Mouse (Mus musculus): ENCODE measurements around the gene Dmrtc1c1. TPM values are rescaled to one million over a fixed set of nuclear protein-coding genes. Genes with fewer than 3 reads are reported as not detected.
"Not testable (repeated sequence)": the region's sequence is repeated elsewhere in the genome, so short reads cannot be mapped to it uniquely, and the experiment has no call there.

Dmrtc1c1 gene
- polyA plus RNA-seq (2016; fragmentation: Nextera tagmentation; extraction: Ambion mirVana), result not detected in 2 replicates

DNA sequence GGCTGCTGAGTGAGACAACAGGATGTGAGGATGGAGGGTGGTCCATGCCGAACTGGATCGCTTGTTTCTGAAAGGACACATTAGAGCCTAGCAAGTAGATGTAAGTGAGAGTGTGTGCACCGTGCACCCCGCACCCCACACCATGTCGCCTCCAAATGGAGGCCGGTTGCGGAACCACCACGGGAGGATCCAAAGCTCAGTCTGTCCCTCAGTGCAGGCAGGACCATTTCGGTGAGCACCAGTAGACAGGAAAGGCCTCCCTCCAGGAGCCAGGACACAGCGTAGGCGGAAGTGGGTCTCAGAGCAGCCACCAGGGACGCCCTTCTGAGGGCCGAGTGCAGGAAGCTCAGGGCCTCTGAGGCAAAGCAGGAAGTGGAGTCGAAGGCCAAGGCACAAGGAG, at the start of gene Dmrtc1c1:
Dmrtc1c1 (plus strand) TSS at position 301 of the 400 bp plus-strand sequence.
- DNase-seq (ENCODE audit: extremely low spot score, low spot score); H3K36me3 ChIP-seq (replicated peaks); H3K9me3 ChIP-seq; H3K27ac ChIP-seq; H3K4me1 ChIP-seq; H3K4me3 ChIP-seq: not testable (repeated sequence)
- peaks cover 10% of the 10 kb centered on the region for H3K27me3 ChIP-seq (ENCODE audit: poor library complexity, severe bottlenecking)
- no CpG with 5 or more reads among the region's 14 CpGs for WGBS

DNA sequence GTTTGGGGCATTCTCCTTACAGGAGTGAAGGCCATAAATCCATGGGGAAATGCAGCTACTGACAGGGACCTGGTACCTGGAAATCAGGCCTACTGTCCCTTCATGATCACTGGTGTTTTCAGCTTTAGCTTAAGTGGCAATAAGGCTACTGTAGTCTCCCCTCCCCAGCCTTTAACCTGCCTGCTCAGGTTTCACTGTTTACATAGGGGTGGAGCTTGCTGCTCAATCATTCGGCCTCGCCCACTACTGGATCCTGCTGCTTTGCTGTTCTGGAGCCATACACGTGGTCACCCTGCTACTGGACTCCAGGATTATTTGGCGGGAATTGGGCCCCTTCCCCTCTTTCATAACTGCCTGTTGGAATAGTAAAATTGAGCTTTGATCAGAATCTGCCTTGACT, 36.9 kb upstream of the Dmrtc1c1 start:
- Histone ChIP-seq H3K4me3 (no peak overlapping the region), H3K36me3 (replicated peaks) (no peaks in the 10 kb centered on the region), H3K4me1 (no peaks in the 10 kb centered on the region), H3K9me3 (no peaks in the 10 kb centered on the region), H3K27me3 (ENCODE audit: poor library complexity, severe bottlenecking) (peaks cover 36% of the 10 kb centered on the region), H3K27ac (no peak overlapping the region)
- WGBS, result 57% methylated on average over 4 of the region's 4 CpGs
- DNase-seq (ENCODE audit: extremely low spot score, low spot score), result no peak

DNA sequence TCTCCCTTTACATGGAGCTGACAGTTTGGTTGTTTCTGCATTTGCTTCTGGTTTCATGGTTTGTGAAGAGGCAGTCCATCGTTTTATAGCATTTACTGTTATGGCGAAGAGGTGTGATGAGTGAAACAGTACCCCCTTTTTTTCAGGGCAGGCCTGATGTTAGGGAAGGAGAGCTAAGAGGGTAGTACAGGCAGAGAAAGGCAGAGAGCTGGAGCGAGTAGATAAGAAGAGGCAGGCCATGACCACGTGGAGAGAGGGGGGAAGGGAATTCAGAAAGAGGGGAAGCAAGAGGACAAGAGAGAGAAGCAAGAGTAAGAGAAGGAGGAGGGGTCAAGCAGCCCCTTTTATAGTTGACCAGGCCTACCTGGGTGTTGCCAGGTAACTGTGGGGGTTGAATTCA, 9.5 kb downstream of the Dmrtc1c1 start:
- WGBS, result 71% methylated on average over 4 of the region's 4 CpGs
- Histone ChIP-seq H3K27ac (no peak overlapping the region), H3K36me3 (replicated peaks) (no peaks in the 10 kb centered on the region), H3K9me3 (no peaks in the 10 kb centered on the region), H3K4me3 (no peak overlapping the region), H3K27me3 (ENCODE audit: poor library complexity, severe bottlenecking) (peaks cover 38% of the 10 kb centered on the region), H3K4me1 (no peaks in the 10 kb centered on the region)
- DNase-seq (ENCODE audit: extremely low spot score, low spot score), result no peak

DNA sequence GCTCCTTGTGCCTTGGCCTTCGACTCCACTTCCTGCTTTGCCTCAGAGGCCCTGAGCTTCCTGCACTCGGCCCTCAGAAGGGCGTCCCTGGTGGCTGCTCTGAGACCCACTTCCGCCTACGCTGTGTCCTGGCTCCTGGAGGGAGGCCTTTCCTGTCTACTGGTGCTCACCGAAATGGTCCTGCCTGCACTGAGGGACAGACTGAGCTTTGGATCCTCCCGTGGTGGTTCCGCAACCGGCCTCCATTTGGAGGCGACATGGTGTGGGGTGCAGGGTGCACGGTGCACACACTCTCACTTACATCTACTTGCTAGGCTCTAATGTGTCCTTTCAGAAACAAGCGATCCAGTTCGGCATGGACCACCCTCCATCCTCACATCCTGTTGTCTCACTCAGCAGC, 51.8 kb downstream of the Dmrtc1c1 start, which contains the start of gene Dmrtc1c2:
Dmrtc1c2 (minus strand) TSS at position 101 of the 400 bp plus-strand sequence.
- not testable (repeated sequence) for H3K4me3 ChIP-seq; H3K27me3 ChIP-seq (ENCODE audit: poor library complexity, severe bottlenecking); H3K27ac ChIP-seq; H3K36me3 ChIP-seq (replicated peaks); DNase-seq (ENCODE audit: extremely low spot score, low spot score); H3K4me1 ChIP-seq; H3K9me3 ChIP-seq
- no CpG with 5 or more reads among the region's 13 CpGs for WGBS

Other genes starting within 250 kb of the Dmrtc1c1 start
- 6.4 and 7.2 TPM in 2 replicates for gene Phka1, start 158.7 kb upstream of the Dmrtc1c1 start, polyA plus RNA-seq (2016; fragmentation: Nextera tagmentation; extraction: Ambion mirVana)
- not detected in 2 replicates for gene Gm3880, start 116.0 kb upstream of the Dmrtc1c1 start, polyA plus RNA-seq (2016; fragmentation: Nextera tagmentation; extraction: Ambion mirVana)
- not detected in 2 replicates for gene Gm9112, start 95.3 kb upstream of the Dmrtc1c1 start, polyA plus RNA-seq (2016; fragmentation: Nextera tagmentation; extraction: Ambion mirVana)
- not detected in 2 replicates for gene Dmrtc1b, start 95.1 kb upstream of the Dmrtc1c1 start, polyA plus RNA-seq (2016; fragmentation: Nextera tagmentation; extraction: Ambion mirVana)
- not detected in 2 replicates for gene Dmrtc1c2, start 51.7 kb downstream of the Dmrtc1c1 start, polyA plus RNA-seq (2016; fragmentation: Nextera tagmentation; extraction: Ambion mirVana)
- not detected in 2 replicates for gene 1700031F05Rik, start 65.0 kb downstream of the Dmrtc1c1 start, polyA plus RNA-seq (2016; fragmentation: Nextera tagmentation; extraction: Ambion mirVana)
- gene Dmrtc1a, start 105.7 kb downstream of the Dmrtc1c1 start, polyA plus RNA-seq (2016; fragmentation: Nextera tagmentation; extraction: Ambion mirVana), result 0.16 TPM in 1 of 2 replicates, not detected in the other
- not detected in 2 replicates for gene 1700011M02Rik, start 105.9 kb downstream of the Dmrtc1c1 start, polyA plus RNA-seq (2016; fragmentation: Nextera tagmentation; extraction: Ambion mirVana)
- not detected in 2 replicates for gene 1700018G05Rik, start 125.4 kb downstream of the Dmrtc1c1 start, polyA plus RNA-seq (2016; fragmentation: Nextera tagmentation; extraction: Ambion mirVana)